Mouse (Mus musculus): ENCODE measurements at regions not wholly inside any gene's neighbourhood (a gene's known extent, or its start where the extent isn't known, plus 50 kb on each side); places are given as distances from the start of the nearest gene placed in this dataset.

- TF ChIP-seq CTCF (IDR thresholded peaks at IDR 0.05; ENCODE audit: low read depth) (no peak), EP300 (IDR thresholded peaks at IDR 0.05; ENCODE audit: low read depth) (no peak)
Observed at GRCm38 (mm10) chr4:153560193-153560592, 77.6 kb upstream of the Ajap1 start.
